In genomic region chr7:46513562-46513961, GRCm38 (mm10) we compare ENCODE assay signal across 17 mouse cellular contexts.
DNase-seq lines count a peak whose midpoint lies in the region; ATAC-seq and TF ChIP-seq lines count a peak whose summit lies in the region.
"Had no signal": no experiment of that assay in that cellular context is flagged by ENCODE, and none has a peak within 500 bp of the region (broad histone marks: within the 10 kb centered on the region; RNA-seq: fewer than 3 reads in every experiment).

No protein-coding gene starts in this region.

- H3K4me2 ChIP-seq in forebrain, postnatal 0 days (ENCODE audit: low read depth), result no peak overlapping the region
- no peak overlapping the region for H3K4me2 ChIP-seq in forebrain, embryonic 12.5 days

- peaks cover 22% of the 10 kb centered on the region for H3K4me1 ChIP-seq in forebrain, postnatal 0 days (ENCODE audit: insufficient read depth)
- peaks cover 24% of the 10 kb centered on the region for H3K4me1 ChIP-seq in forebrain, embryonic 12.5 days

- no peak overlapping the region for H3K9ac ChIP-seq in forebrain, postnatal 0 days
- H3K9ac ChIP-seq in forebrain, embryonic 12.5 days, result no peak overlapping the region

- WGBS in forebrain, postnatal 0 days, result 60% methylated on average over 8 of the region's 8 CpGs
- 88% methylated on average over 8 of the region's 8 CpGs for WGBS in forebrain, embryonic 12.5 days

- ATAC-seq in forebrain, postnatal 0 days, result peak; percentile 10; the same call in 1 of the 2 replicates
- no peak for ATAC-seq in forebrain, embryonic 12.5 days (ENCODE audit: low FRiP score)
- ATAC-seq: hindbrain, embryonic 16.5 days had no signal

- H3K9me3 ChIP-seq in forebrain, postnatal 0 days (ENCODE audit: low read length), result no peaks in the 10 kb centered on the region
- no peaks in the 10 kb centered on the region for H3K9me3 ChIP-seq in forebrain, embryonic 12.5 days

- no peaks in the 10 kb centered on the region for H3K27me3 ChIP-seq in forebrain, postnatal 0 days (ENCODE audit: insufficient read depth, low read length)
- H3K27me3 ChIP-seq in forebrain, embryonic 12.5 days, result no peaks in the 10 kb centered on the region

- no peaks in the 10 kb centered on the region for H3K36me3 ChIP-seq in forebrain, postnatal 0 days (ENCODE audit: insufficient read depth)
- H3K36me3 ChIP-seq in forebrain, embryonic 12.5 days (replicated peaks), result no peaks in the 10 kb centered on the region

- TF ChIP-seq CTCF in forebrain, postnatal 0 days (IDR thresholded peaks at IDR 0.05; ENCODE audit: low read depth), result no peak

- peak; percentile 51 for DNase-seq in forebrain, postnatal 0 days
- DNase-seq in retina, postnatal 1 day, result peak; percentile 32
- no peak for DNase-seq in retina, embryonic 14.5 days (ENCODE audit: low spot score)
- DNase-seq in cerebellum, postnatal 25 days, result peak; percentile 47 to 60
- DNase-seq in layer of hippocampus, postnatal 25 days (ENCODE audit: extremely low spot score in 1 of 2, low spot score in 1 of 2), result peak; percentile 17 to 41
- no peak for DNase-seq in gastrocnemius, adult 18-20 months (ENCODE audit: low spot score)
- DNase-seq in testis, postnatal 14 days (ENCODE audit: low spot score), result no peak
- DNase-seq: adrenal gland, adult 8-10 months; gastrocnemius, postnatal 25 days; heart, postnatal 10 days; kidney, adult 8-10 months; kidney, postnatal 36 days; midbrain, embryonic 14.5 days; right cerebral cortex, postnatal 25 days; thymus, adult 18-20 months had no signal

- H3K4me3 ChIP-seq in forebrain, postnatal 0 days (ENCODE audit: low read depth, low read length), result no peak overlapping the region
- H3K4me3 ChIP-seq in forebrain, embryonic 12.5 days (replicated peaks), result no peak overlapping the region

- H3K27ac ChIP-seq in forebrain, postnatal 0 days (ENCODE audit: low read depth, low read length), result no peak overlapping the region
- no peak overlapping the region for H3K27ac ChIP-seq in forebrain, embryonic 12.5 days

Comparison
In these comparisons a context has a peak if more than half of its experiments do, and no peak if none do; other contexts are left out.
1. DNase-seq: peak in forebrain, postnatal 0 days (single experiment), retina, postnatal 1 day (single experiment), cerebellum, postnatal 25 days (2 of 2) and layer of hippocampus, postnatal 25 days (2 of 2); none in retina, embryonic 14.5 days (single experiment), gastrocnemius, adult 18-20 months (single experiment) and testis, postnatal 14 days (single experiment).